Mouse (Mus musculus) thymus, postnatal 0 days (tissue): ENCODE data around the gene Tmc6. TPM values are rescaled to one million over a fixed set of nuclear protein-coding genes. Genes with fewer than 3 reads are reported as not detected.

ENCODE experiments used
- DNase-seq: peaks from one replicate; pipeline ENCODE4 v3.0.0-alpha.2; 2015; ENCODE audit warnings: low spot score
- polyA plus RNA-seq: library from polyadenylated mRNA; unstranded; fragments of >200 nt; fragmentation: Nextera tagmentation; extraction: Ambion mirVana; gene quantifications from 2 replicates; pipeline ENCODE4 v1.2.1, GENCODE M21; 2015

Gene Tmc6
- polyA plus RNA-seq, 1 experiment from 2014 or later: 58.9 TPM

DNA sequence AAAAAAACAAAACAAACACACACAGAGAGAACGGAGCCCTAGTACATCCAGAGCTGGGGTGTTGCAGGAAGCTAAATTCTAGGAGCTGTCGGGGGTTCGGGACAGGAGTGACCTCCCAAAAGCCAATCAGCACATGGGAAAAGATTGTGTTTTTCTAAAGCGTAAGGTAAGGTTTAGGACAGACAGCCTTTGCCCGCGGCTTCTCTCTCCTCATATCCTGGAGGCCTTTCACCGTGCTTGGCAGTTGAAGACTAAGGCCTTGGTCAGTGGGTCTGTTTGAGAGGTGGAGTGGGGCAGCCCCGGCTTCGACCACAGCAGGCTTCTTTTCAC, 672 bp upstream of the Tmc6 start:
- DNase-seq: no peak

DNA sequence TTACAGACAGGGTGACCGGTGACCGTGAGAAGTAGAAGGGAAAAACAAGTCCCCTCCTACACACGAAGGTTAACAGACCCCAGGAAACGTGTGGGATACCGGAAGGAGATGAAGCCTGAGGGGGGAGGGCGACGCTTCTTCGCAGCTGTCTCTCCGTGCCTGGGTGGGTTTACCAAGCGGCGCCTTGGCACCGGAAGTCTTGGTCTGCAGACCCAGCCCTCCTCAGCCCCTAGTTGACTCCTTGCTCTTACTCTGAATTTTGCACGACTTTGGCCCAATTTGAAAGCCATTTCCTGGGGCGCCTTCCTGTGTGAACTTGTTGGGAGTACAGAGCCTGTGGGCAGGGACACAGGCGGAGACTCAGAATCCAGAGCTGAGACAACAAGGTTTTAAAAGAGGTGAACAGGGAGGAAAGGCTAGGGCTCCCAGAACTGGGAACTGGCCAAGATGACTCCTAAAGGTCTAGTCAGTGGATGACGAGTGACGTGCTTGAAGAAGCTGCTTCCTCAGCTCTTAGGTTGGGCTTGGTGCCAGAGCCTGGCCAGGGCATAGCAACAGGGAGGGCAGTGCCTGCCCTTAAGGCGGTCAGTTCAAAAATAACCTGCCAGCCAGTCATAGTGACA, 688 bp downstream of the Tmc6 start:
- peak; percentile 93 for DNase-seq

DNA sequence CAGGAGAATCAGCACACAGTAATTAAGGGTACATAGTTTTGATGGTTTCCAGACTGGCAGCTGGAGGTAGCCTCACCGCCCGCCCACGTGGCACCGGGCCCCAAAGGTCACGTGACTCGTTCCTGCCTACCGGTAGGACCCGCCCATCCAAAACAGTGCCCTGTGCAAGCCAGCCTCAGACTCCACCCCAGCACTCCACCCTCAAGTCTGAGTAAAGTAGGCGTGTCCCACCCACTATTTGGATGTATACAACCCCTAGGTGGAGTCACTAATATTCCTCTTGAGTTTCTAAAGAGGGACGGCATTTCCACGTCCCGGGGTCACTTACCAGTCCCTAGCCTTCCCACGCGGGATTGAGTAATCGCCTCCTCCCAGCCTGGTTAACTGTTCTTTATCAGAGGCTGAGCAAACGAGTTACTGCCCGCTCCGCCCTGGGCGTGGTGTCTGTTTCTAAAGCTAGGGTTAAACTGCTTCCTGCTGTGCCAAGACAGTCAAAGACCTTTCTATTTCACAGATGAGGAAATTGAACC, 1.4 kb downstream of the Tmc6 start:
- peak; percentile 96 for DNase-seq

DNA sequence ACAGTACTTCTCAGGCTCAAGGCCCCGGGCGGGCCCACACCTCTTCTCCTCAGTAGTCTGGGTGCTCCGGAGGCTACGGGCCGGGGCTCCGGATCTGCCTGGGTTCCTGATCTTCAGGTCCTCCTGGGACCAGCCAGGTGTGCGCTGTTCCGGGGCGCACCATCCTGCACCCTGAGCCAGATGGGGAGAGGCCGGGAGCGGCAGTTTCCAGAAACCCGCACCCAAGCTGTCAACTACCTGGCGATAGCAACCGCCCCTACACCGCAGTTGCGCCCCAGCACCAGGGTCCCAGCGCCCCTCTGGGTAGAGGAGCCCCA, 1.8 kb downstream of the Tmc6 start:
- no peak for DNase-seq

DNA sequence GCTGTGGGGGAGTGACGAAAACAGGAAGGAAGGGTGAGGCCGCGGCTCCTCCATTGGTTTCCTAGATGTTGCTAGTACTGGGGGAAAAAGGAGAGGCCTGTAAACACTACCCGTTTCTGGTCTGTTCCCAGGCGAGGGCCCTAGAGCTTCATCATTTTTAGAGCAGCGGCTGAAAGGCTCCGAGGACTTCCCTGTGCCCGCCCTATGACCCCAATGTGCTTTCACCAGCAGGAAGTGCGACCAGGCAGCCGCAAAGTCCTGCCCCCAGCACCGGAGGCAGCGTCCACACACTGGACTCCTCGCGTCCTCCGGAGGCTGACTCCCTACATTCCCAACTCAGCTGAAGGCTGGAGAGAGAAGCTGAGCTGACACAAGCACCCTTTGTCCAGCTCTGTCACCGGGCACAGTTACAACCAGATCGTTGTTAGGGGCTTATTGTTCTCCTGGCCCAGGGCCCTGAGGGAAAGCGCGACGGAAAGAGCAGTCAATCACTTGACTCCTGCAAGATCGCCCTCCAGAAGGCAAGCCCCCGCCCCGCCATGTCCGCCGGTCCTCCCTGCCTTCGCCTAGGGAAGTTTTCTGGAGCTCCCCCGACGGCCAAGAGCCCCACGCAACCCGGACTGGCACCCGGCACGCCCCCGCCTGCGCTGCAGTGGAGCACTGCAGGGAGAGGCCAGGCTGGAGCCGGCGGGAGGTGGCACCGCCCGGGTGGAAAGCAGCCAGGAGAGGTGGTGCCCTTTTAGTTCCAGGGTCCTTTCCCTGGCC, 2.4 kb downstream of the Tmc6 start:
- DNase-seq: peak; percentile 57

DNA sequence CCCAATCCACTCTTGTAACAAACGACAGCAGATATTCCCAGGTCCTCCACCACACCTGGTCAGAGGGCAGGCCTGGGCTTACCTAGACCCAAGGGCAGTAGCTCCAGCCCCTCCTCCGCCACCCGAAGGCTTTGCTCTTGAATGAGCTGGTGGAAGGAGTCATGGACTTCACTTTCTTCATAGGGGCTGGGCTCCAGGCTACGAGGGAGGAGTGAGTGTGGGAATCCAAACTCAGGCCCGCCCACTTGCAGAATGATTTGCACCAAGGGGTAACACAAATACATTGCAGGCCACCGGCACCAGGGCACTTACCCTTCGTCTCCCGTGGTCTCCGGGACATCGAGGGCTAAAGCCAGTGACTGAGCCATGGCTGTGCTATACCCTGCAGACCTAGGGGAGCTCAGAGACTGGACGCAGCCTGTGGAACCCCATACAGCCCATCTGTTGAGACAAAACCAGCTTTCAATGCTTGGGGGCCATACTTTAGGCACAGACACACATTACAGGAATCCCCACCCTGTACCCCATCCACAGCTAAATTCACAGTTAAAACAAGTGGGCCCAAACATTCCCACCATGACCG, 3.1 kb downstream of the Tmc6 start:
- no peak for DNase-seq

DNA sequence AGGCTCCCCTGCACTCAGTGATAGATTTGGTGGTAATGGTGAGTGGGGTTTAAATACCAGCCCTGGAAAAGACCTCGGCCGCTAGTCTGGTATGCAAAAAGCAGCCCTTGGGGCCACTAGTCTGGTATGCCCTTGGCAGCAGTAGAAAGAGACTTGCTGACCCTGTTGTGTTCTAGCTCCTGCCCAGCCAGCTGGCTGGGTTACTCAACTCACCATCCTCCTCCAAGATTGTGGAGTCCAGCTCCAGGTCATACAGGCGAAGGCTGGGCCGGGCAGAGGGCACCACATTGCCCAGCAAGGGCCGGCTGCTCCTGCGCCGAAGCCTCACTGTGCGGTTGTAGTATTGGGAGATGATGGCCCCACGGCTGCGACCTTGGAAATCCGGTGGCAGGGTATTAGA, 4.0 kb downstream of the Tmc6 start:
- DNase-seq: no peak

DNA sequence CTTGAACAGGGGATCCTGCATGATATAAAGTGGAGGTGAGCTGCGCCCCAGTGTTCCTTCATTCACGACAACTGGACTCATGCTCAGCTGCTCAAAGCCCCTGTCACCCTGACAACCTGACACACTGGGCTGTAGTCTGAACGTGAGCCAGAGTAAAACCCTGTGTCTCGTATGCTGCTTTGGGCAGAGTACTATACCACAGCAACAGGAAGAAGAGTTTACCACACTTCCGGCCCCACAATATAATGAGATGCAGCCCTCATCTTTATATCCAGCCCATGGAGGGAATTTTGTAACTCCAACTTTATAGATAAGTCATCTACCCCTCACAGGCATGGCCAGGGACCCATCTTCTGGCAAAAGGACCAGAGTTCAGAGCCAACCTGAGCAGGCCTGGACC, 4.9 kb downstream of the Tmc6 start:
- DNase-seq: peak; percentile 66

DNA sequence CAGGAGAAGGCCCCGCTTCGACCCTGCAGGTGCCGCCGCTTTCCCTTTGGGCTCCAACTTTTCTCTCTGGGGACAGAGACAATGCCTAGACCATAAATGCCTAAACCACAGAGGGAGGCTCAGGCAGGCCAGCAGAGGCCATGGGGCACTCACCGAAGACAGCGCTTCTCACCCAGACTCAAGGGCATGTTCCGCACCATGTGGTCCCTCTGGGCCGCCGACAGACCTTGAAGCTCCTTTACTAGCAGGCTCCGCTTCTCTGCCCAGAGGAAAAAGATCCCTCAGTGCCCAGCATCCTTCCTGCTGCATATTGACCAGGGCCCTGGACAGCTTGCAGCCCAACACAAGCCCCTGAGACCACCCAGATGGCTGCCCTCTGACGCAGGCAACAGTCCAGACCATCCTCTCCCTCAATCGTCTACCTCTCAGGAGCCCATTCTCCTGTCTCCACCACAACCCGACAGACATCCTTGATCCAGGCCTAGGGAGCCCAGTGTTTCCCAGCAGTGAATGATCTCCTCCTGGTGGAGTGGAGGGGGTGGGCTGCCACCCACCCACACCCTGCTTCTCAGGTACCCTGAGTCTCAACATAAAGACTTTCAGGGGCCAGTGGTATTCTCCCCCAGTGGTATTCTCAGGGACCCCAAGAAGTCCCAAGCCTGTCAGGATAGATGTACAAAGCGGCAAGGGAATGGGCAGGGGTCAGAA, 5.8 kb downstream of the Tmc6 start:
- no peak for DNase-seq

DNA sequence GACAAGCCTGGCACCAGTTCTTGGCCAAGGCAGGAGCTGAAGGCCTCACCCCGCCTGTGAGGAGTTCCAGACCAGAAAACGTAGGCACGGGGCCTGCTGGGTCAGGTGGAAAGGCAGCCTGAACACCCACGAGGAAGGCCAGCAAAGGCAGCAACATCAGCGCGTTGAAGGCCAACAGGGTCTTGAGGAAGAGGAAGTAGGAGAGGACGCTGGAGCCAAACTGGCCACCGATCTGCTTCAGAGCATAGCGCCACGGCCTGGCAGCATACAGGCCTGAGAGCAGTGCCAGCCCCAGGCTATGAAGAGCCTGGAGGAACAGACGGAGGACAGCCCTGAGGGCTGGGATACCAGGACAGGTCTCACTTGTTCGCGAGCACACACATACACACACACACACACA, 6.5 kb downstream of the Tmc6 start:
- no peak for DNase-seq

DNA sequence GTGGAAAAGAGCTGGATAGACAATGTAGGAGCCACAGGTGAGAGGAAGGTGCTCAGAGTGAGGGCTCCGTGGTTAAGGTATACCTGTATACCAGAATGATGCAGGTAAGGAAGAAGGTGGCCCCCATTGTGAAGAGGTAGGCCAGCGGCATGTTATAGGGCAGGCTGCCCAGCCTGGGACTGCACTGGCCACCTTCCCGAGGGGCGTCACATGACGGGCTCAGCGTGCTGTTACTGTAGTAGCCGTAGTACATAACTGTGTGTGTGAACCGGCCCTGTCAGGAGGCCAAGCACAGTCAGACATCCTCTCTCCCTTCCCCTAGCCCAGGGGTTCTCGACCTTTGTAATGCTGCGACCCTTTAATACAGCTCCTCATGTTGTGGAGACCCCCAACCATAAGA, 7.1 kb downstream of the Tmc6 start:
- no peak for DNase-seq

DNA sequence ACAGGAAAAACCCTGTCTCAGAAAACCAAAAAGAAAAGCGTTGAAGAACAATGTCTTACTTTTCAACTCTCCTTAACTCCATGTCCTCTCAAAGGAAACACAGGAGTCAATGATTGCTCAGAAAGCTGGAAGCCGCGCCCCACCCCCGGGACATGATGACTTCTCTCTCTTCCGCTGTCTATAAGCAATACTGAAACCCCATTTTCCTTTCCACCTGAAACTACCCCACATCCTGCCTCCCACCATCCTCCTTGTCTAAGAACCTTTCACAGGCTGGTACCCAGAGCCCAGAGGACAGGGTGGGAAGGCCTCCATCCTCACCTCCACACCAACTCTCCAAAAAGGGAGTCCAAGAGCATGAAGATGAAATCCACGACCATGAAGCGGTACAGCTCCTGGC, 9.6 kb downstream of the Tmc6 start:
- no peak for DNase-seq

DNA sequence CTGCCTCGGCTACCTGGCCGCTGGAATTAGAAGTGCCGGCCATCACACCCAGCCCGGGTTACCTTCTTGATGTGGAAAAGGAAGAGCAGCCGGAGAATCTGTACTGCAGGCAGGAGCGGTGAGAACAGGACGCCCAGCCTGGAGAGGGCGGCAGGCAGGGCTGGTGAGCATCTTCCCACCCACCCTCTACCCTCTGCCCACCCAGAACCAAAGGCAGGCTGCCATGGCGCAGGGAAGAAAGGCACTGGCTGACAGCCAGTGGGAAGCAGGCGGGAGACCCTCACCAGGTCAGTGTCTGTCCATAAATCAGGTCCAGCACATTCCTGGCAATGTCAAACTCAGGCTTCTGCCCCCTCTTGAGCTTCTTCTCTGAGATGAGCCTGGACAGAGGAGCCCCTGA, 11.6 kb downstream of the Tmc6 start:
- no peak for DNase-seq

DNA sequence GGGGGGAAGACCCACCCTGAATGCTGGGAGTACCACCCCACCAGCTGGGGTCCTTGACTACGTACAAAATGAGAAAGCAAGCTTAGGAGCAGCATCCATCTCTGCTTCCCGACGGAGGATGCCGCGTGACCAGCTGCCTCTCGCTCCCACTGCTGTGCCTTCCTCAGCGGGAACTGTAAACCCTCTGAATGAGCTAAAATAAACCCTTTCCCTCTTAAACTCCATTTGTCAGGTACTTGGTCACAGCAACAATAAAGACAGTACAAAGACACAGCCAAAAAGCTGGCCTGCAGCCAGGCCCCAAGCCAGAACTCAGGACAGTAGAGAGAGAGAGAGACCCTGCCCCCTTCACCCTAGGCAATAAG, 12.3 kb downstream of the Tmc6 start:
- no peak for DNase-seq

DNA sequence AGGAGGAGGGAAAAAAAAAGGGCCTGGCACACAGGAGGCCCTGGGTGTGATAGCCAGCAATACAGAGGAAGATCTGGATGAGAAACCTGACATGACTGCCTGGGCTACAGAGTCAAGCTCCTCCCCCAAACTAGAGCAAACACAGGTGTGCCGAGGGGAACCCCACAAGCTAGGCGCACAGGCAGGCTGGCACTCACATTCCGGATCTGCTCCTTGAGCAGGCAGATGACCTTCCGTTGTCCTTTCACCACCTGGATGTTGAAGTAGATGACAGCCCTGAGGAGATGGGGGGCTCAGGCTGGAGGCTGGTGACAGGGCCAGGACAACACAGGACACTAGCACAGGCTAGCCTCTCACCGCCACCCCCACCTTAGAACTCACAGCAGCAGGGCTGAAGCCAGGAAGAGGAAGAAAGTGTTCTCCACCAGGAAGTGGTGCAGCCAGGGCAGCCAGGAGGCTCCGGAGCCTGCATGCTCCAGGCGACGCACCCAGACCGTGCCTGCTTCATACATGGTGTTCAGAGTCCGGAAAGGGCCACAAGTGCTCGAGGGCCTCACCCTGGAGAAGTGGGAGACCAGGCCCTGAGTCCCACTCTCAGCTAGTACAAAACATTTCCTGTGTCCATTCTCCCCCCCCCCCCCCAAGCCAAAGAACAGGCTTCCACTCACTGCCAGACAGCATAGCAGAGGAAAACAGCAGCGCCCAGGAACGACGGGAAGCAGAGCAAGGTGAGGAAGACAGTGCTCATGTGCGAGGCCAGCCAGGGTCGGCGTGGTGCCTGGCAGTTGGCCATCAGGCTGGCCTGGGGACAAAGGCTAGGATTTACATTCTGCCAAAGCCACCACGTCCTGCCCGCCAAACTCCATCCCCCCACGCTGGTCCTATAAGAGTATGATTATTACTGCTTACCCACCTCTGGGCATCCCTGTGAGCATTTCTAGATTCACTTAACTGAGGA, 13.0 kb downstream of the Tmc6 start:
- no peak for DNase-seq

DNA sequence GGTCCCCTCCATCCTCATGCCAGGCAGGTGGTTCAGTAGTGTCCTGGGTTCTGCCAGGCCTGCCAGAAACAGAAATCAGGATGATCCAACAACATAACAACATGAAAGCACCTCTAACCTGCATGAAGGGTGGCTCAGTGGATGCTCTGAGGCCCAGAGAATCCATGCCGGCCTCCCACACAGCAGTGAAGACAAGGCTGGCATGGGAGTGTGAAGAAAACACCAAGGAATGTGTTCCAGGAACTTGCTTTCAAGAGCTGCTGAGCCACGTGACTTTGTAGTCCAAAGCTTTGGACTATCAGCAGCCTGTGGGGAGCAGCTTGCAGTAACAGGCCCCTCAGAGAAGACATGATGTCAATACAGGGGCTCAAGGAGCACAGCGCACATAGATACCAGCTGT, 15.7 kb downstream of the Tmc6 start:
- DNase-seq: no peak

DNA sequence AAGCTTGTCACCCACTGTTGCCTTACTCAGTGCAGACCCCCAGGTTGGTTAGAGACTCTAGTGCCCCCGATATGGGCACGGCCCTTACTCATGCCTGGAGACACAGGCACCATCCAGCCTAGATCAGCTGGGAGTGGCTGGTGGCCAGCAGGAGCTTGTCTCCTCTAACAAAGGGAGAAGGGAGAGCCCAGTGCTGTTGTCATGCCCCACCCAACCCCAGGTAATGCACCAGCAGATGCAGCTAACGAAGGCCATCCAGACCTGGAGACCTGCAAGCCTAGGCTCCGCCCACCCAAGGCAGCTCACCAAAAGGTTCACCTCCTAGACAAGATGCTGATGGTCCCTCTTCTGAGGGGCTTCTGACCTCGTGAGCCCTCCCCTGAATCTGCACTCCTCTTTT, 16.6 kb downstream of the Tmc6 start:
- DNase-seq: no peak

DNA sequence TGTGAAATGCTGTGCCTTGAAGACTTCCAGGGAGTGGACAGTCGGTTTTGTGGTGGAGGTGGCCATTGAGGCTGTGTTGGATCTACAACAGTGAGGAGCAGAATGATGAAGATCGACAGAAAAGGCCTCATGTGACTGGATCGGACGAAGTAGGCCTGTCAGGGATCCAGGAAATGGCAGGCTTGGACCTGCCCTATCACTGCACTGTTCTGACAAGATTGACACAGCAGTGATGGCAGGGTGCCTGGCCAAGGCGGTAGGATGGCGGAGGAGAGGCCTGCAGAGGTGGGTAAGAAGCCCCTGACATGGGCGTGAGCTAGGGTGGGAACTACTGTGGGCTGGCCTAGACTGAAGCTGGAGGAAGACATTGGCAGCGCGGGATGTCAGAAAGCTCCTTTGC, 17.7 kb downstream of the Tmc6 start:
- DNase-seq: no peak

DNA sequence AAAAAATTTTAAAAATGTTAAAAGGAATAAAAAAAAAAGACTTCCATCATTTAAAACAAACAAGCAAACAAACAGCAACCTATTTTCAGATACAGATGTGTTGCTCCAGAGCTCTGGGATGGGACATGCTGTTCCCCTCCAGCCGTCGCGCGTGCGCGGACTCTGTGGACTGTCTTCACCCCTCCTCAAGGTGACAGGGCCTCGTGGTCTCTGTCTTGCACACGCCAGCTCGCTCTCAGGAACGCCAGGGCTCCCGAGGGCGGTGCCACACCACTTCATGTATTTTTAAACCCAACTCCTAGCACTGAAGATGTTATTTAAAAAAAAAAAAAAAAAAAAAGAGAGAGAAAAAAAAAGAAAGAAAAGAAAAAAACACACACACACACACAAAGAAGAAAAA, 19.8 kb downstream of the Tmc6 start:
- DNase-seq: no peak

DNA sequence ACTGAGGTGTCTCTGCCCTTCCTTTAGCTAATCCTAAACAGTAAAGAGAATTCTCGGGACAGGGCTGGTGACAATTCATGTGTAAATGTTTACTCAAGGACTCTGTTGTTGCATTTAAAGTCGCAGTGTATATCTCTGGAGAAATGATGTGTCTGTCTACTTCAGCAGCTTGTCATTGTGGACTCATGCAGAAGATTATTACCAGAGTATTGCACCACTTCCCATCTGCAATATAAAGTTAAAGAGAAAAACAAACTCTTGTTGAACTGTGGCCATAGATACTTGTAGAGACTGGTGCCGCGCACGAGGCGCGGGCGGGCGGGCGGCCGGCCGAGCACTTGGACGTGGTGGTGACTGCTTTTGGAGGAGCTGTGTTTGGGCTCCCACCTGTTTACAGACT, 20.2 kb downstream of the Tmc6 start:
- no peak for DNase-seq

DNA sequence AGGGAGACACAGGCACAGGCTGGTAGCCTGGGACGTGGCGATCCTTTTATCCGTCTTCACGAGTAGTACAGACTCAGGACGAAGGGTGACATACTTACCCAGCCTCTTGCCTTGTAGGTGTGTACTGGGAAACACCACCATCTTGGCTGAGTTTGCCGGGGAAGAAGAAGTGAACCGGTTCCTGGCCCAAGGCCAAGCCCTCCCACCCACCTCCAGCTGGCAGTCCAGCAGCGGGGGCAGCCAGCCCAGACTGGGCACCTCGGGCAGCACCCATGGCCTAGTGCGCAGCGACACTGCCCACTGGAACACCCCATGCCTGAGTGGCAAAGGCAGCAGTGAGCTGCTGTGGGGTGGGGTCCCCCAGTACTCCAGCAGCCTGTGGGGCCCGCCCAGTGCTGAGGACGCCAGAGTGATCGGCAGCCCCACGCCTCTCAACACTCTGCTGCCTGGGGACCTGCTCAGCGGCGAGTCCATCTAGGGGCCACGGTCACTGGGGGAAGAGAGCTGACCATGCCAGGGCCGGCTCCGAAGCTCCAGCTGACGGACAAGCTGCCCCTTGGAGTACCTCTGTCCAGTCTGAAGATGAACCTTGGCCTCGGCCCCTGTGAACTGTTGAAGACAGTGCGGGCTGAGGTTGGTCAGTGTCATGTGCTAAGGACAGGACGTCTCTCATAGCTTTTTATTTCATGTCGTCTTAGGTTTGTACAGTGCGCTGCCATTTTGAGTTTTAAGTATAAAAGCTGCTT, 21.5 kb downstream of the Tmc6 start:
- no peak for DNase-seq
